Mouse (Mus musculus) stomach, postnatal 0 days (tissue): ENCODE results near the gene Nuak2.

Source experiments
- CTCF ChIP-seq: IDR thresholded peaks from 2 replicates; pipeline ENCODE4 v1.5.1; 2016; ENCODE audit warnings: antibody characterized with exemption, low read depth, mild to moderate bottlenecking, moderate library complexity
- EP300 ChIP-seq: optimal IDR thresholded peaks from 2 replicates; pipeline ENCODE3; 2016; ENCODE audit warnings: antibody characterized with exemption

GRCm38 (mm10) chr1:132322711-132323542, 7.0 kb downstream of the Nuak2 start:
- TF ChIP-seq EP300 (no peak), CTCF (no peak)
